Mouse (Mus musculus): Measurements from ENCODE around the gene Bglap3. TPM values are rescaled to one million over a fixed set of nuclear protein-coding genes. Genes with fewer than 3 reads are reported as not detected.
"Not testable (repeated sequence)": the region's sequence is repeated elsewhere in the genome, so short reads cannot be mapped to it uniquely, and the experiment has no call there.

The Bglap3 gene
- polyA plus RNA-seq, 1 experiment, result 266 TPM

DNA sequence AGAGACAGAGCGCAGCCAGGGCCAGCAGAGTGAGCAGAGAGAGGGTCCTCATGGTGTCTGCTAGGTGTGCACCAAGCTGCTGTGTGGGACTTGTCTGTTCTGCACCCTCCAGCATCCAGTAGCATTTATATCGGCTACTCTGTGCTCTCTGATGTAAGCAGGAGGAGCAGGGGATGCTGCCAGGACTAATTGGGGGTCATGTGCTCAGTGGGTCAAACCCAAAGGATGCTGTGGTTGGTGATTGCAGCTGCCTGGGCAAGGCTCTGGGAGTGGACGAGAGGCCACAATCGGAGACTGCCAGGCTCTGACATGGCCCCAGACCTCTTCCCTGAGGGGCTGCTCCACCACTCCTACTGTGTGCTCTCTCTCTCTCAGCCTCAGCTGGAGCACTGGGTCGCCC lies 6.1 kb upstream of the Bglap3 start, which contains the start of gene Bglap2:
Gene Bglap2 (minus strand): TSS at position 101 of the 400 bp plus-strand sequence.
- DNase-seq (ENCODE audit: low read depth), result not testable (repeated sequence)

DNA sequence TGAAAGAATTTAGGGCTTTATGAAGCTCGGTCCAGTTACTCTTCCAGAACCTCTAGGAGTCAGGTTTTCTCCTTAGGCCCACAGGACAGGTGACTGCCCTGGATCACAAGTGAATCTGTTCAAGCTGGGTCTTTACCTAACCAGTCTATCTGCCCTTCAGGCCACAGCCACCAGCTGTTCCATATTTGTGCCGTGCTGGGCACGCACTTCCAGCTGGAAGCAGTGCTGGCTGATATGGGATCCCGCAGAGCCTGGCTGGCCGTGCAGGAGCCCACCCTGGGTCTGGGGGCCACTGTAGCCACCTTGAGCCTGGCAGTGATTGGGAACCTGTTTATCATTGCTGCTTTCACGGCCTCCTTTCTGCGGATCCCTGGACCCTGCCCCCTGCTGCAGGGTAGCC lies 4.1 kb upstream of the Bglap3 start:
- not testable (repeated sequence) for DNase-seq (ENCODE audit: low read depth)

DNA sequence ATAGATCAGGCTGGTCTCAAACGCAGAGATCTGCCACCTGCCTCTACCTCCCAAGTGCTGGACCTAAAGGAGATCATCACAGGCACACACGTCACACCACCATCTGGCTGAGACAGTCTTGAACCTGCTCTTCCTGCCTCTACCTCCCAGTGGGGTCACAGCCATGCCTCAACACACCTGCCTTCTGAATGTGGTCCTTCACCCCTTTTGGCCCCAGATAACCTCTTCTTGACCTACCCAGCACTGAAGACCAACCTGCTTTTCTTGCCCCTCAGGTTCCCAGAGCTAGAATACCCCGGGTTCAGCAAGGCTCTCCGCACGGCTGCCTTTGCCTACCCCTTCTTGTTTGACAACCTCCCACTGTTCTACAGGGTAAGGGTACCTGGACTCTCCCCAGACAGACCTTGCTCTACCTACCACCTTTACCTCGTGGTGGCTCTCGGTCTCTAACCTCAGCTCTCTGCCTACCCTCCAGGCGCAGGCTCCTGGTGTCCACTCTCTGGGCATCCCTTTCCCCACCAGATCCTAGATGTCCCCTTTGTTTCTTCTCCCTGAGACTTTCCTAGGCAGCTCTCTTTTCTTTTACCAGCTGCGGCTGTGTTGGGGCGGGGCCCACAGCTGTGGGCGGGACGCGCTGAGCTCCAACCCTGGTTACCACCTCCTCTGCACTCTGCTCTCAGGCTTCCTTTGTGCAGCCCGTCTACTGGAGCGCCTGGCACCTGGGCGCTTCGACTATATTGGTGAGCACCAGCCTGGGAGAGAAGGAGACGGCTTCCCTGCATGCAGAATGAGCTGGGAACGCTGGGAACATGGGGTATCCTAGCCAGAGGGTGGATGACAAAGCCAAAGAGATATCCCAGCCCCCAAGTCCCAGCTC lies 3.4 kb upstream of the Bglap3 start:
- DNase-seq (ENCODE audit: low read depth), result not testable (repeated sequence)

DNA sequence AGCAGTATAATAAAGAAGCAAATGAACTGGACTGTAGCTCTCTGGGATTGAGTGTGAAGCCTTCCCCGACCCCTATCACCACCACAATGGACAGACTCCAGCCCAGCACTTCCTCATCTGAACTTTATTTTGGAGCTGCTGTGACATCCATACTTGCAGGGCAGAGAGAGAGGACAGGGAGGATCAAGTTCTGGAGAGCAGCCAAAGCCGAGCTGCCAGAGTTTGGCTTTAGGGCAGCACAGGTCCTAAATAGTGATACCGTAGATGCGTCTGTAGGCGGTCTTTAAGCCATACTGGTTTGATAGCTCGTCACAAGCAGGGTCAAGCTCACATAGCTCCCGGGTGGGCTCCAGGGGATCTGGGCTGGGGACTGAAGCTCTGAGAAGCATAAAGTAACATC lies 4.0 kb downstream of the Bglap3 start:
- not testable (repeated sequence) for DNase-seq (ENCODE audit: low read depth)

DNA sequence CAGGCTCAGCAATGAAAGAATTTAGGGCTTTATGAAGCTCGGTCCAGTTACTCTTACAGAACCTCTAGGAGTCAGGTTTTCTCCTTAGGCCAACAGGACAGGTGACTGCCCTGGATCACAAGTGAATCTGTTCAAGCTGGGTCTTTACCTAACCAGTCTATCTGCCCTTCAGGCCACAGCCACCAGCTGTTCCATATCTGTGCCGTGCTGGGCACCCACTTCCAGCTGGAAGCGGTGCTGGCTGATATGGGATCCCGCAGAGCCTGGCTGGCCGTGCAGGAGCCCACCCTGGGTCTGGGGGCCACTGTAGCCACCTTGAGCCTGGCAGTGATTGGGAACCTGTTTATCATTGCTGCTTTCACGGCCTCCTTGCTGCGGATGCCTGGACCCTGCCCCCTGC lies 5.0 kb downstream of the Bglap3 start:
- not testable (repeated sequence) for DNase-seq (ENCODE audit: low read depth)

DNA sequence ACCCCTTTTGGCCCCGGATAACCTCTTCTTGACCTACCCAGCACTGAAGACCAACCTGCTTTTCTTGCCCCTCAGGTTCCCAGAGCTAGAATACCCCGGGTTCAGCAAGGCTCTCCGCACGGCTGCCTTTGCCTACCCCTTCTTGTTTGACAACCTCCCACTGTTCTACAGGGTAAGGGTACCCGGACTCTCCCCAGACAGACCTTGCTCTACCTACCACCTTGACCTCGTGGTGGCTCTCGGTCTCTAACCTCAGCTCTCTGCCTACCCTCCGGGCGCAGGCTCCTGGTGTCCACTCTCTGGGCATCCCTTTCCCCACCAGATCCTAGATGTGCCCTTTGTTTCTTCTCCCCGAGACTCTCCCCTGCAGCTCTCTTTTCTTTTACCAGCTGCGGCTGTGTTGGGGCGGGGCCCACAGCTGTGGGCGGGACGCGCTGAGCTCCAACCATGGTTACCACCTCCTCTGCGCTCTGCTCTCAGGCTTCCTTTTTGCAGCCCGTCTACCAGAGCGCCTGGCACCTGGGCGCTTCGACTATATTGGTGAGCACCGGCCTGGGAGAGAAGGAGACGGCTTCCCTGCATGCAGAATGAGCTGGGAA lies 5.6 kb downstream of the Bglap3 start:
- DNase-seq (ENCODE audit: low read depth), result not testable (repeated sequence)

DNA sequence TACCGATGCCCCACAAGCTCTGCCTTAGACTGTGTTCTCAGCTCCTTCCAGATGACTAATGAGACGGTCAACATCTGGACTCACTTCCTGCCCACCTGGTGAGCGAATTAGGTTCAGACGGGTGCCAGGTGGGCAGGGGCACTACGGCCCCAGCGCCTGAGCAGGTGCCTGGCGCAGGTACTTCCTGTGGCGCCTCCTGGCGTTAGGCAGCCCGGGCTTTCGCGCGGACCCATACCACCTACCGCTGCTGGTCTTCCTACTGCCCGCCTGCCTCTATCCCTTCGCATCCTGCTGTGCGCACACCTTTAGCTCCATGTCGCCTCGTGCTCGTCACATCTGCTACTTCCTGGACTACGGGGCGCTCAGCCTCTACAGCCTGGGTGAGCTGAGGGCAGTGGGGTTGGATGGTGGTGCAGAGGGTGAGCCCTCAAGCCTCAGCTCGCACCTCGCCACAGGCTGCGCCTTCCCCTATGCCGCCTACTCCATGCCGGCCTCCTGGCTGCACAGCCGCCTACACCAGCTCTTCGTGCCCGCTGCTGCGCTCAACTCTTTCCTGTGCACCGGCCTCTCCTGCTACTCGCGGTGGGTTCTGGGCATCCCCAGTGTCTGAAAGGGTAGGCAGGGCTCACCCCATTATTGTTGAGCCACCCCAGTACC lies 6.7 kb downstream of the Bglap3 start:
- DNase-seq (ENCODE audit: low read depth), result no peak

DNA sequence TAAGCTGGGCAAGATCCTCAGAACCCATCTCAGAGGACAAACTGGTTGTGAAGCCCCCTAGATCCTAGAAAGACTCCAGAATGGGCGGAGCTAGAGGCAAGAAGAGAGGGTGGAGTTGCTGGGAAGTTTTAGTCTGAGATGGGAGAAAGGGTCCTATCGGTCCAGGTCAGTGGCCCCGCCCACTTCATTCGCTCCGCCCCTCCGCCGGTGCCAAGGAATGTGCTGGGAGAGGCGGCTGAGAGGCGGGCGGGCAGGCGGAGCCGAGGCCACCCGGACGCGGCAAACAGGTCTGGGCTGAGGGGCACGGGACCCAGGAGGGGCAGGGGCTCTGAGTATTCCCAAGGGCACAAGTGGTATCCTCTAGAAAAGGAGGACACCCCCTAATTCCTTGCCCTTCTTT lies 8.2 kb downstream of the Bglap3 start, which contains the start of gene Paqr6:
Gene Paqr6 (plus strand): TSS at position 248 of the 400 bp plus-strand sequence.
- DNase-seq (ENCODE audit: low read depth), result no peak

DNA sequence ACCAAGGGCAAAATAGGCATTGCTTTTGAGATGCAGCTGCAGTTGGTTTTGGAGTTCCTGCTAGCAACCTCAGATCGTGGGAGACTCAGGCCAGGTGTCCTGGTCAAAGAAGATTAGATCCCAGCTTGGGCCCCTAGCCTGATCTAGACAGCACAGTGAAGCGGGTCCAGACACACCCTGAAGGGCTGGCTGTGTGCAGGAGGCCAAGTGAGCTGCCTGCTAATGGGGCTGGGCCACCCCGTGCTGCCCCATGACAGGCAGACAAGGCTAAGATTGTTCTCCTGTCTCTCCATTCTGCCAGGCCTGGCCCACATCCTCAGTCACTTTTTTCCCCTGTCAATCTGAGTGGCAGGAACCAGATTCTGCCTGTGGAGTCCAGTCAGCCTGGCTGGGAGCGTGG lies 8.8 kb downstream of the Bglap3 start:
- DNase-seq (ENCODE audit: low read depth), result no peak

DNA sequence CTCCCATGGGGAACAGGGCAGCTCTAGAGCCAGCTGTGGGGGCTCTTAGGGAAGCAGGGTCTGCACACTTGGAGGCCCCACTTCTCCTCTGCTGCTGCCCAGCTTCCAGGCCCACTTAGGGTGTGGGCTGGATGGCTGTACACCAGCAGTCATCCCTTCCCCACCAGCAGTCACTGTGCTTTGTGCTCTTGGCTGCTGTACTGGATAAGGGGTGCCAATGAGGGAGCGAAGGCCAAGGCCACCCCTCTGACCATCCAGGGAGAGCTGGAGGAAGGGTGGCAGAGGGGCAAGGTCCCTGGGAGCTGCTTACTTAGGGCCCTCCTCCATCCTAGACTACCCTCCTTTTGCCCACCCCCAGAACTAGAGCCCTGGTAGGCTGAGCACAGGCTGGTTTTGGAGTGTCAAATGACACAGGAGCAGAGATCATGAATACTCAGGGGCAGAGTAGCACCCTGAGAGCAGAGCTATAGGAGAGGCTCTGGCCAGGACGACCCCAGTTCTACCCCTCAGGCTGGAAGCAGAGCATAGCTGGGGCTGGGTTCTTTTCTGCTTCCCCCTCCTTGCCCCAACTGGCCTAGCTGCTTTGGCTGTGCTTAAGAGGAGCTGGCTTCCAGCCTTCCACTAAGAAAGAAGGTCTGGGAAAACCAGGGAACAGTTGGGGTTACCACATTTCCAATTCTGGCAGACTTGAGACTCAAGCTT lies 10.8 kb downstream of the Bglap3 start:
- DNase-seq (ENCODE audit: low read depth), result no peak

DNA sequence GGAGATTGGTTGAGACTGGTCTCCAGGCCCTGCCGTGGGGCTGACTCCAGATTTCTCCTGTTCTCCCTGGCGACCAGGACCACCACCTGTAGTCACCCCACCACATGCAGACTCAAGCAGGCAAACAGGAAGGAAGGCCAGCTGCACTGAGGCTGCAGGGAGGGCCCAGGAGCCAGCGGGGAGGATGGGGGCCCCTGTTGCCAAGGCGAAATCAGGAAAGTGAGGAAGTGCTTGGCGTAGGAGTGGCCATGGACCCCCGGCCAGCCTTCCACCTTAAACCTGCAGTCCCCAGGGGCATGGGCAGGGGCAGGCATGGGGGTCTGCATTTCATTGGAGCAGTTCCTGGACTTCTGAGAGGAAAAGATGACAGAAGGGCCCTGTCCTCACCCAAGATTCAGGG lies 11.4 kb downstream of the Bglap3 start:
- DNase-seq (ENCODE audit: low read depth), result no peak

DNA sequence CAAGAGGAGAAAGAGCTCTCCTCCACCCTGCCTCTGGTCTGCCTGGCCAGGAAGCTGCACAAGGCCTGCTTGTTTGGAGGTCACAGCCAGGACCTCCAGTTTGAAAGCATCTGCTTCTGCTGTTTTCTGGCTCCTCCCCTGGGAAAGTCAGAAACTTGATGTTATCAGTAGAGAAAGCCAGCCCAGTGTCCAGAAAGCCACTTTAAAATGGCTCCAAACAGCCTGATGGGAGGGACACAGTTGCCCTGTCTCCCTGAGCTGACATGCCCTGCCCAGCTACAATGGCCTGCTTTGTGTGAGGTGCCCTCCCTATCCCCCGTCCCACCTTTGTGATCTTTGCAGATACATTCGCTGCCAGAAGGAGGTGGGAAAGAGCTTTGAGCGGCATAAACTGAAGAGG lies 12.6 kb downstream of the Bglap3 start:
- DNase-seq (ENCODE audit: low read depth), result no peak

DNA sequence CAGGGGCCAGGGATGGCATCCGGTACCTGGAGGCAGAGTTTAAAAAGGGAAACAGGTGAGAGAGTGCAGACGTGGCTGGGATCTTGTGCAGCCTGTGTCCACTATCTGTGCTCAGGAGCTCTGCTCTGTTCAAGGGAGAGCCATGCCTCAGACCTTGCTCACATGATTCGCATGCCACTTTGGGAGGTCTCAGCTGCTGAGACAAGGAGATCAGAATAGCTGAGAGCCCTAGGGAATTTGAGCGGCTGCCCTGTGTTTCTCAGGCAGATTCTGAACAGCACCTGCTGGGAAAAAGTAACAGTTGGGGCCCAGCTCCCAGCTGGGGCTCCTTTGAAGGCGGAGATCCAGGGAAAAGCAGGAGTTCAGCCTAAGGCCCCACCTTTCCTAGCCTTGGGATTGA lies 13.0 kb downstream of the Bglap3 start:
- no peak for DNase-seq (ENCODE audit: low read depth)

DNA sequence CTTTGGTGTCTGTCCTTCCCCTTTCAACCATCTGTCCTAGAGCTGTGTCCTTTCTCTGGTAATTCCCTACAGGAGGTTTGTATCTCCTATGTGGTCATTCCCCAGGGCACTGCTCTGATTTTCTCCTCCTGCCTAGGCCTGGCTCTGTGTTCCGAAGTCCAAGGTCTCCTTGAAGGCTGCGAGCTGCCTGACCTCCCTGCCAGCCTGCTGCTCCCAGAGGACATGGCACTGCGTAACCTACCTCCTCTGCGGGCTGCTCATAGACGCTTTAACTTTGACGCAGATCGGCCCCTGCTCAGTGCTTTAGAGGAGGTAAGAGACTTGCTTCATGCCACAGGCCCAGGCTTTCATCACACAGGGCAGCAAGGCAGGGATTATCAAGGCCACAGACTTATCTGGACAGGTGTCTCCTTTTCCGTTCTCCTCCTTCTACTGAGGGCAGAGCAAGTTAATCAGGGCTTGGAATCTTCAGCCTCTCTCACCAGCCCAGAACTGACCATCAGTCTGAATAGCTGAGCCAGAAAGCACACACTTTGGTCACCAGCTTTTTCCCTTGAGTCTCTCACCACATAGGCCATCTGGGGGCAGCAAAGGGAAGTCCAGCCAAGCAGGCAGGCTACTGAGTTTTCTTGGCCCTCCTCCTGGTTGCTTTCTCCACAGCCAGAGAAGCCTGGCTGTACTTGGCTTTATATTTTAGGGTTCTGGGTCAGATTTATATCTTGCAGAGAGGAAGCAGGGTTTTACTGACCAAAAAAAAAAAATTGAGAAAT lies 18.0 kb downstream of the Bglap3 start:
- DNase-seq (ENCODE audit: low read depth), result no peak

DNA sequence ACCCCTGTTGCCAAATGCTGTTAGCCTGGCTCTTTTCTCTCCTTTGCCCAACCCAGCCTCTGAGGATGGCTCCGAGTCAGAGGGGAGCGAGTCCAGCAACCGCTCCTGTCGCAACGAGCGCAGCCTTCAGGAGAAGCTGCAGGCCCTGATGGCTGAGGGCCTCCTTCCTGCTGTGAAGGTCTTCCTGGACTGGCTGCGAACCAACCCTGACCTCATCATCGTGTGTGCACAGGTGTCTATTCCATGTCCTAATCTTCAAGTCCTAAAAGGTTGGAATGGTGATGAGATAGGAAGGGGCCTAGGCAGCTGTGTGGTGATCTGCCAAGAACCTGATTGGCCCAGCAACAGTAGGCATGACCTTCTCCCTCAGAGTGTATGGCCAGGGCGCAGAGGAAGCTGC lies 19.6 kb downstream of the Bglap3 start:
- no peak for DNase-seq (ENCODE audit: low read depth)

DNA sequence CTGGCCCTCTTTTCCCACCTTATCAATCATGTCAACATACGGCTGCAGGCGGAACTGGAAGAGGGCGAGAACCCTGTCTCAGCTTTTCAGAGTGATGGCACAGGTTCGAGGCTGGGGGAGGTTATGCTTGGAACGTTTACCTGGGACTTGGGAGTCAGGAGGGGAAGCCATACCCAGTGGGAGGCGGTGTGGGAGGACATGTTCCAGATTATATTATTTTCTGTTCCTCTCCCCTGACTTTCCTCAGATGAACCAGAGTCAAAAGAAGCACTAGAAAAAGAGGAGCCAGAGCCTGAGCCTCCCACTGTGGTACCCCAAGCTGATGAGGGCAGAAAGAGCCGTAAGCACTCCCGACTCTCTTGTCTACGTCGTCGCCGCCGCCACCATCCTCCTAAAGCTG lies 21.8 kb downstream of the Bglap3 start:
- DNase-seq (ENCODE audit: low read depth), result no peak

DNA sequence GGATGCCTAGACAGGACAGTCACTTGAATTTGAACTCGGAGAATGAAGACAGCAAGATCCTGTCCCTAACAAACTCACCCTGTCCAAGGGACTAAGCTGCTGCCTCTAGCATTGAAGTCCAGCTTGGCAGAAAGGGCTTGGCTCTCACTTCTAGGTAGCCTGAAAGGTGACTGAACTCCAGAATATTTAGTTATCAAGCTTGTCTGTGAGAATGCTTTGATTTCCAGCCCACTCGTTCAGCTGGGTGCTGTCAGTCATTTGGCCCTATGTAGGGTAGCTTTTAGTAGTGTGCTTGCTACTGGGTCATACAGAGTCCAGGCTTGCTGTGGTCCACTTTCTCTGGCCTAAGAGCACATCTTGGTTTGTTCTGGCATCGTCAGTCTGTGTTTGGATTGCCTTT lies 33.5 kb downstream of the Bglap3 start:
- DNase-seq (ENCODE audit: low read depth), result no peak

DNA sequence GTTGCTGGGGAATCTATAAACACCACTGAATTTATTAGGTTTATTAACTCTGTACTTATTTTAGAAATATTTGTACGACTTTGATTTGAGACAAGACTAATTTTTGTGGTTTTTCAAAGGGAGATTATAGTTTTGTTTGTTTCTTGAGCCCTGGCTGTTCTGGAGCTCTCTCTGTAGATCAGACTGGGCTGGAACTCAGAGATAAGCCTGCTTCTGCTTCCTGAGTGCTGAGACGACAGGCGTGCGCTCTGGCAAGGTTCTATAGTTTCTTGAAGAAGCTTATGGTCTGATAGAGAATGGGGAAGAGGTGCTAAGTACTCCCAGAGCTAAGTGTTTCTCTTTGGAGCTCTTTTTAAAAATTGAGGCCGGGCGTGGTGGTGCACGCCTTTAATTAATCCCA lies 34.2 kb downstream of the Bglap3 start:
- DNase-seq (ENCODE audit: low read depth), result no peak

DNA sequence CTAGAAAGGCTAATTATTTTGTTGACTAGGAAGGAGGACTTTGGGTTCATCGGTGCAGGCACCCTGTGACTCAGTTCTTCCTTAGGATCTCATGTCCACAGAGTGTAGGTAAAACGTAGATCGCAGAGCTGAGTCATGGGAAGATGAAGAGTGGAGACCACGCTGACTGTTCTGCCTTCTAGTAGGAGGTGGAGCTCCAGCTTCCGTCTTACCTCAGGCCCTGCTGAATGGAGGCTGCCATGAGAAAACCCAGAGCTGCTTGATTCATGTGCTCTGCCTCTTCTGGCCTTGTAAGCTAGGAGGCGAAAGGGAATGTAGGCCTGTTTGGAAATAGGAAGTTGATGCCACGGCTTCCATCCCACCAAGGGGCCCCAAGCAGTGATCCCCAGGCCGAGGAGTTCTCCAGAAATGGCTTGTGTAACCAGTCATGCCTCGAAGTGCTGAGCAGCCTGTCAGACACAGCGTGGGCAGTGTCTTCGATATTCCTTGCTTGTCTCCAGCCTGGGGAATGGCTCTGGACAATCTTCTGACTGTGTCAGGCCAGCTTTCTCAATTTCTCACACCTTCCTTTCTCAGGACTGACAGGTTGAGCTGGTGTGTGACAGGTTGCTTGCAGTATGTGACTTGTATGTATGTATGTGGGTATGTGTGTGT lies 35.0 kb downstream of the Bglap3 start:
- peak; percentile 79 for DNase-seq (ENCODE audit: low read depth)
